Mouse (Mus musculus) stomach, embryonic 16.5 days (tissue): ENCODE data around the gene Sec23b. TPM values are rescaled to one million over a fixed set of nuclear protein-coding genes. Genes with fewer than 3 reads are reported as not detected.
"Not testable (repeated sequence)": the region's sequence is repeated elsewhere in the genome, so short reads cannot be mapped to it uniquely, and the experiment has no call there.

Experiments used
- ATAC-seq: fragments of 200-750 bp; cut with Nextera tagmentation; 2 replicates; pipeline ENCODE4 v1.8.0; 2017; ENCODE audit warnings: moderate number of reproducible peaks, moderate TSS enrichment; ENCODE audit not compliant: insufficient read depth, low FRiP score
- H3K27ac ChIP-seq: fragments of 300-500 bp; sonication (generic); 2 replicates; pipeline ENCODE4 v1.5.1; 2014; ENCODE audit warnings: low read length
- H3K27me3 ChIP-seq: fragments of 300-500 bp; sonication (generic); 2 replicates; pipeline ENCODE4 v1.6.1; 2014; ENCODE audit warnings: low read length, control low read depth, mixed read lengths; ENCODE audit not compliant: control insufficient read depth, insufficient read depth
- H3K36me3 ChIP-seq: fragments of 300-500 bp; sonication (generic); 2 replicates; pipeline ENCODE4 v1.6.1; 2014; ENCODE audit warnings: low read length; ENCODE audit not compliant: control insufficient read depth, insufficient read depth
- H3K4me1 ChIP-seq: fragments of 300-500 bp; sonication (generic); 2 replicates; pipeline ENCODE4 v1.6.1; 2014; ENCODE audit warnings: low read length, control low read depth, mixed read lengths; ENCODE audit not compliant: control insufficient read depth, insufficient read depth
- H3K4me2 ChIP-seq: fragments of 300-500 bp; sonication (generic); 2 replicates; pipeline ENCODE4 v1.6.1; 2014; ENCODE audit warnings: low read depth, low read length, mixed read lengths
- H3K4me3 ChIP-seq: fragments of 300-500 bp; sonication (generic); replicated peaks from 2 replicates; pipeline ENCODE4 v1.5.1; 2014; ENCODE audit warnings: mild to moderate bottlenecking, low read length
- H3K9ac ChIP-seq: fragments of 300-500 bp; sonication (generic); 2 replicates; pipeline ENCODE4 v1.6.1; 2014; ENCODE audit warnings: low read length
- H3K9me3 ChIP-seq: fragments of 300-500 bp; sonication (generic); replicated peaks from 2 replicates; pipeline ENCODE4 v1.6.1; 2016; ENCODE audit warnings: low read length, control low read depth; ENCODE audit not compliant: control insufficient read depth
- WGBS: fragments of 180-500 bp; shearing (Covaris S2); extraction: QIAGEN DNeasy Blood & Tissue Kit; methylation state at CpG from one replicate; pipeline ENCODE4 v1.1.7; 2014; 5-methylcytosine and 5-hydroxymethylcytosine counted together
- polyA plus RNA-seq: library from polyadenylated mRNA; unstranded; fragments of >200 nt; fragmentation: Nextera tagmentation; extraction: Ambion mirVana; gene quantifications from 2 replicates; pipeline ENCODE4 v1.2.1, GENCODE M21; 2015

Sec23b gene
- polyA plus RNA-seq, 1 experiment from 2014 or later = 113 TPM

GRCm38 (mm10) chr2:144544630-144545029 lies 11.4 kb upstream of the Sec23b start:
- WGBS = 66% methylated on average over 6 of the region's 6 CpGs
- Histone ChIP-seq H3K36me3 (peaks cover 19% of the 10 kb centered on the region), H3K27me3 (no peaks in the 10 kb centered on the region), H3K9ac (no peak overlapping the region), H3K4me3 (no peak overlapping the region), H3K4me2 (no peak overlapping the region), H3K9me3 (no peaks in the 10 kb centered on the region), H3K4me1 (0 out of 2 replicates have a peak, but pooled peaks cover 3% of the 10 kb centered on the region), H3K27ac (peak overlapping the region; percentile 29; the same call in 1 of the 2 replicates)
- ATAC-seq = peak; percentile 82

GRCm38 (mm10) chr2:144545061-144545460 lies 11.0 kb upstream of the Sec23b start:
- Histone ChIP-seq H3K4me2 (no peak overlapping the region), H3K36me3 (peaks cover 14% of the 10 kb centered on the region)
- 85% methylated on average over 2 of the region's 2 CpGs for WGBS

GRCm38 (mm10) chr2:144545481-144545880 lies 10.5 kb upstream of the Sec23b start:
- Histone ChIP-seq H3K9me3 (no peaks in the 10 kb centered on the region), H3K36me3 (peaks cover 14% of the 10 kb centered on the region), H3K4me2 (no peak overlapping the region), H3K27ac (no peak overlapping the region), H3K4me1 (0 out of 2 replicates have a peak, but pooled peaks cover 3% of the 10 kb centered on the region), H3K27me3 (no peaks in the 10 kb centered on the region), H3K9ac (no peak overlapping the region), H3K4me3 (no peak overlapping the region)
- WGBS = 19% methylated on average over 1 of the region's 1 CpGs
- ATAC-seq = no peak

More at GRCm38 (mm10) chr2:144545061-144545460, 11.0 kb upstream of the Sec23b start:
- no peak for ATAC-seq
- Histone ChIP-seq H3K9ac (no peak overlapping the region), H3K27ac (0 out of 2 replicates have a peak overlapping the region, but pooled peaks have one; percentile 29), H3K4me3 (no peak overlapping the region), H3K4me1 (0 out of 2 replicates have a peak, but pooled peaks cover 3% of the 10 kb centered on the region), H3K9me3 (no peaks in the 10 kb centered on the region), H3K27me3 (no peaks in the 10 kb centered on the region)

GRCm38 (mm10) chr2:144547559-144547958 lies 8.5 kb upstream of the Sec23b start:
- WGBS = 58% methylated on average over 4 of the region's 4 CpGs
- no peak for ATAC-seq
- Histone ChIP-seq H3K4me2 (no peak overlapping the region), H3K4me1 (0 out of 2 replicates have a peak, but pooled peaks cover 3% of the 10 kb centered on the region), H3K27me3 (no peaks in the 10 kb centered on the region), H3K9ac (no peak overlapping the region), H3K4me3 (no peak overlapping the region), H3K27ac (no peak overlapping the region), H3K36me3 (peaks cover 14% of the 10 kb centered on the region), H3K9me3 (no peaks in the 10 kb centered on the region)

GRCm38 (mm10) chr2:144550529-144550928 lies 5.5 kb upstream of the Sec23b start, which contains the start of gene Rbbp9:
Rbbp9 (minus strand) TSS chr2:144550869.
- H3K4me1 ChIP-seq = peaks cover 6% of the 10 kb centered on the region; the same call in 1 of the 2 replicates
- H3K9me3 ChIP-seq = no peaks in the 10 kb centered on the region
- peak within 1 kb of the TSS; percentile 89 for H3K9ac ChIP-seq
- ATAC-seq = peak; percentile 91
- WGBS = under 1% methylated on average over 17 of the region's 17 CpGs
- H3K36me3 ChIP-seq = peaks cover 1% of the 10 kb centered on the region; the same call in 1 of the 2 replicates
- peak within 1 kb of the TSS; percentile 69 for H3K4me2 ChIP-seq
- H3K27me3 ChIP-seq = no peaks in the 10 kb centered on the region
- peak within 1 kb of the TSS; percentile 95 for H3K4me3 ChIP-seq
- peak within 1 kb of the TSS; percentile 71 for H3K27ac ChIP-seq

- H3K27me3 ChIP-seq = no peaks in the 10 kb centered on the region
- WGBS = 92% methylated on average over 3 of the region's 3 CpGs
- no peak overlapping the region for H3K4me2 ChIP-seq
- ATAC-seq = no peak
- no peak overlapping the region for H3K4me3 ChIP-seq
- no peaks in the 10 kb centered on the region for H3K36me3 ChIP-seq
- no peak overlapping the region for H3K27ac ChIP-seq
- H3K9me3 ChIP-seq = no peaks in the 10 kb centered on the region
- no peak overlapping the region for H3K9ac ChIP-seq
- H3K4me1 ChIP-seq = peaks cover 9% of the 10 kb centered on the region
These were observed 2.1 kb upstream of the Sec23b start for GRCm38 (mm10) chr2:144553905-144554304.

- ATAC-seq = peak; percentile 17; the same call in 1 of the 2 replicates
- H3K4me2 ChIP-seq = peak overlapping the region; percentile 67
- H3K4me1 ChIP-seq = peaks cover 6% of the 10 kb centered on the region
- H3K36me3 ChIP-seq = peaks cover 5% of the 10 kb centered on the region; the same call in 1 of the 2 replicates
- WGBS = under 1% methylated on average over 14 of the region's 14 CpGs
- H3K9me3 ChIP-seq = no peaks in the 10 kb centered on the region
- H3K27ac ChIP-seq = peak overlapping the region; percentile 96
- H3K27me3 ChIP-seq = no peaks in the 10 kb centered on the region
- peak overlapping the region; percentile 74 for H3K9ac ChIP-seq
- H3K4me3 ChIP-seq = peak overlapping the region; percentile 88
These were observed 676 bp upstream of the Sec23b start for GRCm38 (mm10) chr2:144555286-144555819.

- Histone ChIP-seq H3K27ac (no peak overlapping the region), H3K9ac (no peak overlapping the region), H3K9me3 (no peaks in the 10 kb centered on the region), H3K36me3 (peaks cover 34% of the 10 kb centered on the region), H3K4me3 (no peak overlapping the region), H3K4me1 (no peaks in the 10 kb centered on the region), H3K4me2 (no peak overlapping the region), H3K27me3 (no peaks in the 10 kb centered on the region)
- ATAC-seq = no peak
- 76% methylated on average over 4 of the region's 4 CpGs for WGBS
These were observed 32.7 kb downstream of the Sec23b start for GRCm38 (mm10) chr2:144588723-144589122.

- H3K9me3 ChIP-seq, H3K27ac ChIP-seq, H3K9ac ChIP-seq, H3K4me1 ChIP-seq, H3K4me2 ChIP-seq, H3K4me3 ChIP-seq, ATAC-seq, H3K27me3 ChIP-seq: not testable (repeated sequence)
- WGBS = 68% methylated on average over 8 of the region's 8 CpGs
- H3K36me3 ChIP-seq = peaks cover 14% of the 10 kb centered on the region
These were observed 37.0 kb downstream of the Sec23b start for GRCm38 (mm10) chr2:144593036-144593435.
